Mouse (Mus musculus) lung, embryonic 16.5 days (tissue): ENCODE measurements around the gene Selenoi. TPM values are rescaled to one million over a fixed set of nuclear protein-coding genes. Genes with fewer than 3 reads are reported as not detected.
A peak's percentile ranks its signal among the peaks of the same experiment; 100 is the strongest.

Experiments
- ATAC-seq: fragments of 200-750 bp; cut with Nextera tagmentation; 2 replicates; pipeline ENCODE4 v1.8.0; 2017; ENCODE audit warnings: low read depth, mild to moderate bottlenecking, moderate library complexity
- H3K27ac ChIP-seq: fragments of 300-500 bp; sonication (generic); 2 replicates; pipeline ENCODE4 v1.5.1; 2014; ENCODE audit warnings: mild to moderate bottlenecking, control low read depth, low read length
- H3K27me3 ChIP-seq: fragments of 300-500 bp; sonication (generic); 2 replicates; pipeline ENCODE4 v1.6.1; 2014; ENCODE audit warnings: low read depth, low read length, mixed read lengths; ENCODE audit not compliant: control insufficient read depth, insufficient read depth
- H3K36me3 ChIP-seq: fragments of 300-500 bp; sonication (generic); 2 replicates; pipeline ENCODE4 v1.6.1; 2014; ENCODE audit warnings: low read length; ENCODE audit not compliant: control insufficient read depth, insufficient read depth
- H3K4me1 ChIP-seq: fragments of 300-500 bp; sonication (generic); replicated peaks from 2 replicates; pipeline ENCODE4 v1.6.1; 2014; ENCODE audit warnings: low read length, mixed read lengths; ENCODE audit not compliant: control insufficient read depth, insufficient read depth
- H3K4me2 ChIP-seq: fragments of 300-500 bp; sonication (generic); 2 replicates; pipeline ENCODE4 v1.6.1; 2014; ENCODE audit warnings: low read depth, low read length, control low read depth
- H3K4me3 ChIP-seq: fragments of 300-500 bp; sonication (generic); 2 replicates; pipeline ENCODE4 v1.5.1; 2014; ENCODE audit warnings: mild to moderate bottlenecking, low read length, control low read depth
- H3K9ac ChIP-seq: fragments of 300-500 bp; sonication (generic); 2 replicates; pipeline ENCODE4 v1.6.1; 2014; ENCODE audit warnings: low read length, control low read depth
- H3K9me3 ChIP-seq: fragments of 300-500 bp; sonication (generic); 2 replicates; pipeline ENCODE4 v1.6.1; 2016; ENCODE audit warnings: low read length; ENCODE audit not compliant: control insufficient read depth
- WGBS: fragments of 180-500 bp; shearing (Covaris S2); extraction: QIAGEN DNeasy Blood & Tissue Kit; methylation state at CpG from one replicate; pipeline ENCODE4 v1.1.7; 2014; 5-methylcytosine and 5-hydroxymethylcytosine counted together
- polyA plus RNA-seq: library from polyadenylated mRNA; unstranded; fragments of >200 nt; fragmentation: Nextera tagmentation; extraction: Ambion mirVana; gene quantifications from 2 replicates; pipeline ENCODE4 v1.2.1, GENCODE M21; 2015

The Selenoi gene
- polyA plus RNA-seq, 1 experiment from 2014 or later, result 15.1 TPM

DNA sequence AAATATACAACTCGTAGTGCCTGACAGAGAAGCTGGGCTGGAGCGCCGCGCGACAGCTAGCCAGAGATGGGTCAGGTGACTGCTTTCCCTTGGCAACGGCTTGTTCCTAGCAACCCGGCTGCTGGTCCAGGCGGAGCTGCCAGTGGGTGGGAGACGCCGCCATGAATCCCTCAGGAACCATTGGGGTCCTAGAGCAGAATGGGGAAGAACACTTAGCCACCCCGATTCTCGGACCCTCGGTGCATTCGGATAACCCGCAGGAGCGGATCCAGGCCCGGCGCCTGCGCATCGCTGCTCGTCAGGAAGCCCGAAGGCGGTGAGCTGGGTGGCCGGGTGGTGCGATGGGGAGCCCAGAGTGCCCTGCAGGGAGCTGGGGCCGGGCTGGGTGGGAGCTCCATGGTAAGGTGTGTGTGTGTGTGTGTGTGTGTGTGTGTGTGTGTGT, 48.9 kb downstream of the Selenoi start, which contains the start of gene Drc1:
Gene Drc1 (plus strand): TSS at position 98 of the 442 bp plus-strand sequence.
- no peak within 1 kb of the TSS for H3K27ac ChIP-seq
- ATAC-seq, result peak; percentile 45; the same call in 1 of the 2 replicates
- H3K9ac ChIP-seq, result peak within 1 kb of the TSS; percentile 31
- no peaks in the 10 kb centered on the region; the same call in 1 of the 2 replicates for H3K27me3 ChIP-seq
- H3K9me3 ChIP-seq, result peaks cover 8% of the 10 kb centered on the region
- no peaks in the 10 kb centered on the region for H3K36me3 ChIP-seq
- peak within 1 kb of the TSS; percentile 60 for H3K4me2 ChIP-seq
- peak within 1 kb of the TSS; percentile 40 for H3K4me3 ChIP-seq
- peaks cover 7% of the 10 kb centered on the region; the same call in 1 of the 2 replicates for H3K4me1 ChIP-seq
- 2% methylated on average over 26 of the region's 26 CpGs for WGBS

DNA sequence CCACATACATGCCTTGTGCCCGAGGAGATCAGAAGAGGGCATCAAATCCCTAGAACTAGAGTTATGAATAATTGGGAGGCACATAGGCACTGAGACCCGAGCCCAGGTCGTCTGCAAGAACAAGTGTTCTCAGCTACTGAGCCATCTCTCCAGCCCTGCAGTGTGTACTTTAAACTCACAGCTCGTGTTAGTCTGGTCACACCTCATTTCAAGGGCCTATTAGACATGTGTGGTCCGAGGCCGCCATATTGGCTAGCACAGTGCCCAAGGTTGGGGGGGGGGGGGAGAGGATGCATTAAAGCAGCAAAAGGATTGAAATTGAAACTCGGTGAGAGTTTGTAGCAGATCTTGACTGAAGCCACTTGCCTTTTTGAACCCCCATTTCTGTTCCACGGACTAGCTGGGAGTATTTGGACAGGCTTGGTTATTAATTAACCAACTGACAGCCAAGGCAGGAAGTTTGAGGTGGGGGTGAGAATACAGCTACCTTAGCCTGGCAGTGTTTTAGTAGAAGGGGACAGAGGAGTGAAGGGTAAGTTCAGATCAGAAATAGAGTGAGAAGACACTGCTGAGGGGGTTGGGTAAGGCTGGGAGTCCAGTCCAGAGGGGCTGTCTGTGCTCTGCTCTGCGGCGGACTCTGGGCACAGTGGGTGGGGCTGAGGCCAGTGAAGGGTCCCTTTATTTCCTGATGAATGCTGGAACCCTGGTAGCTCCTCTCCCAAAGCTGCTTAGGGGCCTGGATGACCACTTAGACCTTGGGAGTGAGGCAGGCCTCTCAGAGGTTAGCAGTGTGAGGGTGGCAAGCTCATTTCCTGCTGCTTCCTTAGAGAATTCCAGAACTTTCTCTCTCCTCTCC, 53.8 kb downstream of the Selenoi start:
- no peaks in the 10 kb centered on the region for H3K36me3 ChIP-seq
- peaks cover 8% of the 10 kb centered on the region for H3K9me3 ChIP-seq
- no peak overlapping the region for H3K4me3 ChIP-seq
- 37% methylated on average over 10 of the region's 10 CpGs for WGBS
- no peaks in the 10 kb centered on the region; the same call in 1 of the 2 replicates for H3K27me3 ChIP-seq
- H3K27ac ChIP-seq, result peak overlapping the region; percentile 62
- H3K9ac ChIP-seq, result no peak overlapping the region
- no peak overlapping the region for H3K4me2 ChIP-seq
- peaks cover 5% of the 10 kb centered on the region; the same call in 1 of the 2 replicates for H3K4me1 ChIP-seq
- peak; percentile 64 for ATAC-seq

DNA sequence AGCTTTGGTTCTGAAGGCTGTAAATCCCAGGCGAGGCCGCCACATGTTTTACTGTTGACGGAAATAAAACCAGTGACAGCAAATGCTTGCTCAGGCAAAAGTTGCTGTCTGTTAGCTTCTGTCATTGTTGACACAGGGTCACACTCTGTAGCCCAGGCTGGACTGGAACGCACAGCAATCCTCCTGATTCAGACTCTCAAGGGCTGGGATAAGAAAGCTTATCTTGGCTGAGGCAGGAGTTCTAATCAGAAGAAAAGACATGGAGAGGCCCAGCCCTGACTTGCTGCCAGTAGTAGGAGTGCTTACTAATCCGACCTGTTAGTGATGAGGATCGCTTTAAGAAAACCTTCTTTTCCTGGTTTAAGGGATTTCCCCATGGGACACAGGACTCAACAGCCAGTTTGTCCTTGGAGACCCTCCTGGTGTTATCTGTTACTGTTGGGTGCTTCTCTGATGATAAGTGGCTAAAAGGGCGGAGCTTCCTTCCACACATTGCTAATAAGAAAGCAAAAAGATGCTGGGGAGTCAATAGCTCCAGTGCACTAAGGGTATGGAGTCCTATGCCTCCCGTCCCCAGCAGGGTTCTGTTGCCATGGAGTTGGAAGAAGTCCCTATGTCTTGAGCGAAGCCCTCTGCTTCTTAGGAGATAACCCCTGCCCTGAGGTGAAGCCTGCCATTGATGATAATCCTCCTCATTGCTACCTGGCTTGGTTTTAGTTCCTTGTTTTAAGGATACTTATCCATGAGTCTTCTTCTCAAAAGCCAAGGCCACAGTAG, 54.9 kb downstream of the Selenoi start:
- no peaks in the 10 kb centered on the region for H3K36me3 ChIP-seq
- ATAC-seq, result no peak
- no peaks in the 10 kb centered on the region for H3K27me3 ChIP-seq
- H3K4me3 ChIP-seq, result no peak overlapping the region
- H3K9me3 ChIP-seq, result peaks cover 8% of the 10 kb centered on the region
- peak overlapping the region; percentile 62 for H3K27ac ChIP-seq
- no peak overlapping the region for H3K4me2 ChIP-seq
- peaks cover 2% of the 10 kb centered on the region; the same call in 1 of the 2 replicates for H3K4me1 ChIP-seq
- no peak overlapping the region for H3K9ac ChIP-seq
- WGBS, result 65% methylated on average over 9 of the region's 9 CpGs

Other genes with a start within 250 kb of the Selenoi start
- 0.24 and 0.53 TPM in 2 replicates for gene Il6, start 219.5 kb upstream of the Selenoi start, polyA plus RNA-seq
- gene Tyms, start 159.0 kb upstream of the Selenoi start, polyA plus RNA-seq, result 270 and 275 TPM in 2 replicates
- 0.09 and 0.10 TPM in 2 replicates for gene Garem2, start 127.4 kb upstream of the Selenoi start, polyA plus RNA-seq
- gene 3110082J24Rik, start 126.5 kb upstream of the Selenoi start, polyA plus RNA-seq, result not detected in 2 replicates
- gene Hadha, start 77.4 kb upstream of the Selenoi start, polyA plus RNA-seq, result 142 and 163 TPM in 2 replicates
- gene Hadhb, start 77.3 kb upstream of the Selenoi start, polyA plus RNA-seq, result 128 and 133 TPM in 2 replicates
- gene Adgrf3, start 26.9 kb upstream of the Selenoi start, polyA plus RNA-seq, result 0.11 and 0.25 TPM in 2 replicates
- 4.8 and 5.8 TPM in 2 replicates for gene Drc1, start 48.8 kb downstream of the Selenoi start, polyA plus RNA-seq
- 0.68 and 0.84 TPM in 2 replicates for gene Otof, start 229.4 kb downstream of the Selenoi start, polyA plus RNA-seq
- 7.9 and 13.3 TPM in 2 replicates for gene 1700001C02Rik, start 233.5 kb downstream of the Selenoi start, polyA plus RNA-seq